Mouse (Mus musculus): ENCODE results near the gene Gm20425.
"Not testable (repeated sequence)": the region's sequence is repeated elsewhere in the genome, so short reads cannot be mapped to it uniquely, and the experiment has no call there.

The Gm20425 gene

DNA sequence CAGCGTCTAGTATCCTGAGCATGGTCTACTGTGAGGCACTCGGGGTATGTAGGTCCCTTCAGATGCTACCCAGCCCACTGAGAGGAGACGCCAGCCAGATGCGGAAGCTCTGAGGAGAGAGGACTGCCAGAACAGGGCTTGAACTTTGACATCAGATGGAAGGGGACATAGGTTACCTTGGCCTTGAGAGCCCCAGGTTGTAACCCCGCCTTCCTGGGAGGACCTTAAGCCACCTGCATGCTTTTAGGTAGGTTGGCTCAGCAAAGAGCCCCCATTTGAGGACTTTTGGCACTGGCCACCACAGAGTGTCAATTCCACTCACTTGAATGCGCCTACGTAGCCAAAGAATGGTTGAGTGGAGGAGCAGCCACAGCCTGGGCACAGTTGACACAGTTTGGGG is 5.4 kb downstream of the Gm20425 start:
- no peak for DNase-seq (ENCODE audit: low spot score)

DNA sequence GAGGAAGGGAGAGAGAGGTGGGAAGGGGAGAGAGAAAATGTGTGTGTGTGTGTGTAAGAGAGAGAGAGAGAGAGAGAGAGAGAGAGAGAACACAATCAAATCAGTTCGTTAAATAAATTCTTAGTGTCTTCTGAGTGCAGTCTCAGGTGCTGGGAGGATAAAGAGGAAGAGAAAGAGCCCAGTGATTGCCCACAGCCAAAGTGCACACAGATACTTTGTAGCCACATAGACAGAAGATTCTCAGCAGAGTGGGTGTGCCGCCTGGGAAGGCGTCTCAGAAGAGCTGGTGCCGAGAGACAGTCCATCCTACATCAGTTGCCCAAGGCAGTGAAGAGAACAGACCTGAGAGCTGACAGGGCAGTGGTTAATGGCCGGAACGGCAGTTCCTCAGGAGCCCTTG is 15.8 kb downstream of the Gm20425 start:
- no peak for DNase-seq (ENCODE audit: low spot score)

DNA sequence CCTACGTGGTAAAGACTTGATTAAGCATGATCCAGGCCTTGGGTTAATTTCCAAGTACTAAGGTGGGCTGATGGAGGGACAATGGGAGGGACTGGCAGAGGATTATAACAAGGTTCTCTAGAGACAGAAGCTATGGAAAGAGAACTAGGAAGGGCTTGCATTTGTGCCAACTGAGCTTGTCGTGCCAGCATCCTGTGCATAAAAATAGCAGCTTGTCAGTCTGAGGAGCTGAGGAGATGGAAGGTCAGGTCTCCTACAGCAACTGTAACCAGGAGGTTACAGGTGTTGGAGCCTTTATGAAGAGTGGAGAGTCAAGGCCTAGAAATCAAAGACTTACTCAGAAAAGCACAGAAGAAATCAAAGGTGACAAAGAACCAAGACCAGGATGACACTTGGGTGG is 16.5 kb downstream of the Gm20425 start:
- no peak for DNase-seq (ENCODE audit: low spot score)

DNA sequence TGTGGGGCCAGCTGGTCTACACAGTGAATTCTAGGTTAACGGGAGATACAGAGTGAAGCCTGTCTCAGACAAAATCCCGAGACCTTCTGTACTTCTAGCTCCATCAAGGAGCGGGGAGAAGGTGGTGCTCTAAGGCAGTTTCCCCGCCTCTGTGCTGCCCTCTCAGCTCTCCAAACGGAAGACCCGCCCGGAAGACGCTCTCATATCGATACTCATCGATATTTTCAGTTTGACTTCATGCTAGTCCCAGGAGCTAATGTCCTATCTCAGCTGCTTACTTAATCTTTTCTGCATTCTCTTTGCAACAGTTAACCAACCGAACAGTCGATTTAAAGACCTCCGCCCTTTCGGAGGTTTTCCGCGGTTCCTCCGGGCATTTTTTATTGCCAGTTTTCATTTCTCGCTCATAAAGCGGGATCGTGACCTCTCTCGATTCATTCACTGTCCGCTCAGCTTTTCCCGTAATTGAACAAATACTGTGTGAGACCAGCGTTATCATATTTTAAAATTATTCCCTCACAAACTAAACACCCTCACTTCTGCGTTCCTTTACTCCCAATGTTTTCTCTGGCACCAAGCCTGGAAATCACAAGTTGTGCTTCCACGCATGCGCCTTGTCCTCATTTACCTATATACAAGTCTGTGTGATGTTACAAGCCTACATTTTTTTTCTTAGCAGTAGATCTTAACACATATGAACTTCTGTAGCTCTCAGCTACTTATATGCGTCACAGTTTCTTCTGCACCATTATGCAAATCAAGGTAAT is 17.3 kb downstream of the Gm20425 start:
- DNase-seq (ENCODE audit: low spot score): no peak

DNA sequence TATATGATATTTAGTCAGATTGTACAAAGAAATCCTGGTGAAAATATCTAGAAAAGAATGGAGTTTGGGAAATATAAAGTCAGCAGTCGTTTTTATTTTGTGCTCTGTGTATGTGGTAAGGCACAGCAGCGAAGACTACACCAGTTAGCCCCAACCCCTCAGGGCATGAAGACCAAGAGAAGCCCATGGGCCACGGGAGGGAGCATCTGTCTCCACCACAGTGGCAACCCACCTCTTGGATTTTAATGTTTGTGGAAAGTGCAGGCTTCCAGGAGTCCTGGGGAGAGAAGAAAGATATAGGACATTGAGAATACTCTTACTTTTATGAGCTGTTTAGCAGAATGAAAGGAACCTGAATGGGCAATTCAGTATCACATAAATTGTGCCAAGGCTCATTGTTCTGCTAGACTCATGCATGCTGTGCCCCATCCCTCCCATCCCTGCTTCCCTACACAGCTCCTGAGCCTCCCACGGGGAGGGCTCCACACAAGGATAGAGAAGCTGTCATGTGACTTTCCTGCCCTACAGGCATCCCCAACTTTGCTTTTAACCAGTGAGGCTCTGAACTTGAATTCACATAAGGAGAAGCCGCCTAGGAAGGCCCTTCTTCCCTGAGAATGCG is 21.2 kb downstream of the Gm20425 start:
- DNase-seq (ENCODE audit: low spot score): no peak

DNA sequence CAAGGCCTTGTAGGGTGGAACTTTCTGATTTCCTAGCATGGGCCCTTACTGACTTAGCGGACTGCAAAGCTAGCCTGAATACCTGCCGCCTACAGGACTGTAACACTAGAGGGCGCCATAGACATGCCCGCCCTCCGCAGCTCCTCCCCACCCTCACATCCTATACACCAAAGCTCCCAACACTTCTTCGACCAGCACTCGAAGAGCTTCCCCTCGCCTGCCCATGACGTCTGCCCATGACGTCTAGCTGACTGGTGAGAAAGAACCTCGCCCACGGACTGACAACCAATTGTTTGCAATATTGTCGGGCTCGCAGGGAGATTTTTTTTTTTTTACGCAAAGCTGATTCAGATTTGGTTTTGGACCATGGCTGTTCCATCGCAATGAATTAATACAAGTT is 22.3 kb downstream of the Gm20425 start:
- DNase-seq (ENCODE audit: low spot score): peak; percentile 33

DNA sequence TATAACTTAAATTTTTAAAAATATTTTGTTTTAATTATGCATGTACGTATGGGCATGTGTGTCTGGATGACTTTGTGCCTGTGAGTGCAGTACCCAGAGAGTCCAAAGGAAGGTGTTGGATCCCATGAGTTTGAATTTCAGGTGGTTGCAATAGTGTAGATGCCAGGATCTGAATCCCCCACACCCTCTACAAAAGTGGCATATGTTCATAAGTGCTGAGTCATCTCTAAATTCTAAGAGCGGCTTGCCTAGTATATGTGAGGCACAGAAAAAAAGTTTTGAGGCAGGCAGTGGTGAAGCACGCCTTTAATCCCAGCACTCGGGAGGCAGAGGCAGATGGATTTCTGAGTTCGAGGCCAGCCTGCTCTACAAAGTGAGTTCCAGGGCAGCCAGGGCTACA is 24.3 kb downstream of the Gm20425 start:
- no peak for DNase-seq (ENCODE audit: low spot score)

DNA sequence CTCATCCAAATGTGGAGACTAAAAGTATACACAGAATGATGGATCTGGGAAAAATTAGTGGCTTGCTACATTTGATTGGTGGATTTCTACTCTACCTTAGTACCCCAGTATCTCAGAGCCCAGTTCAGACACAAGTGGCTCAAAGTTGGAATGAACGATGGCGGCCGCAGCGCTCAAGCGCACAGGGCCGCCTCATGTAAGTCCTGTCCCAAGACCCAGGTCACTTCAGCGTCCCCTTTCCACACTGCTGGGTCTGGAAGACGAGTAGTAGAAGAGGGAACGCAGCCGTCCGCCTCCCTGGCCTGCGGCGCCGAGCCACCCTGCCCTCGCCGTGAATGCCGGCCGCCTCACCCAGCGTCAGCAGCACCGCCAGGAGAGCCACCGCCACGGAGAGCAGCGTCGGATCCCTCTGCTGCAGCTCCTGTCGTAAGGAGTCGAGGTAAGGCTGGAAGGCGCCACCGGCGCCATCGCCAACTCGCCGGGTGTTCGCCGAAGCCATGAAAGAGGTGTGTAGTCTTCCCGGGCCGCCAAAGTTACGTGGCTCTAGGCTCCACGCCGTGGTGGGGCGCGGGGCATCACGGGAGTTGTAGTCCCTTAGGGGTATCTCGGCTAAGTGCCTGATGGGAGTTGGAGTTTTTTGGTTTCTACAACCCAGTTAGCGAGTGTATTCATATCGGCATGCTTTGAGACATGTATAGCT is 28.4 kb downstream of the Gm20425 start, which contains the start of gene Srprb:
Gene Srprb (minus strand): TSS at position 577 of the 700 bp plus-strand sequence.
- peak; percentile 79 for DNase-seq (ENCODE audit: low spot score)

DNA sequence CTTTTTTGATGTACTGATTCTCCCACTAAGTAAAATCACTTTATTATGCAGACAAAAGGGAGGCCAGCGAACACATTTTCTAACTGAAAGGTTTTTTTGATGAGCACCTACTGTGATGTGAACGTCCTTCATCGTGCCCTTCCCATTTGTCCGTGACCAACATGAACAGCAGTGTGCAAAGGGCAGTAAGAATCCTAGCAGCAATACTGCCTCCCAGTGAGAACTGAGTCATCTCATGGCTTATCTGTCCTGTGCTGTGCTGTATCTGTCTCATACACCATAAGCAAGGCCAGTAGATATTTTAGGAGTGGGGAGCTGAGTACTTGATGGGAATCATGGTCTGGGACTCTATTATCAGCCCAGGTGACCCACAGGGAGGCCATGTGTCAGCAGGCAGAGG is 41.7 kb downstream of the Gm20425 start:
- DNase-seq (ENCODE audit: low spot score): no peak

DNA sequence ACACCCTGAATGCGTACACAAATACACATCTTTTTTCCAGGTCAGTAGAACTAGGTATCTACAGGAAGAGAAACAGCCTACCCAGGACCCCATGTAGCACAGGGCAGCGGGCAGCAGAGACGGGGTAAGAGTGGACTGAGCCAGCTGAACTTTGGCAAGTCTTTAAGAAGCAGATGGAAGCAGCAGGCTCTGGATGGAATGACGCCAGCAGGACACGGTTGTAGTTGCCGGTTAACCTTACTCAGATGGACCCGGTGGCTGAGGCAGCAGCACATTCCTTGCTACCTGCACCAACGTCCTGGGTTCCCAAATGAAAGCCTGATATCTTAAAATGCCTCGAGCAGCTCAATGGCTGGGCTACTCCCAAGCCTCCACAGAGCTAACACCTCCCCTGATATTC is 43.4 kb downstream of the Gm20425 start:
- DNase-seq (ENCODE audit: low spot score): no peak

DNA sequence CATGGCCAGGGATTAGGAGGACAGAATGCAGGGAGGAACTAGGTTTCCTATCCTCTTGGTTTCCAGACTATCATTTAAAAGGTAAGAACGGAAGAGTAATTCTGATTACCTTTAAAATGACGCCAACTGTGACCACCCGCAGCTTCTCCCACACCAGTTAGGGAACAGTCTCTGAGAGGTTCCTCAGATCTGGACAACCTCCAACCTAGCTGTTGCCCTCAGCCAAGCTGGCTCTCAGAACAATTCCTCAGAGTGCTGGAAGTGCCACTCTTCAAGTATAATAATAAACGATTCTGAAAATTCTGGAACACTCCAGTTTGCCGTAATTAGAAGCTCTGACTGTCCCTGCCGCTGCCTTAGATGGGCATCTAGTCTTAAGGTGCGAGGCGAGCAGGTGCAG is 44.2 kb downstream of the Gm20425 start:
- no peak for DNase-seq (ENCODE audit: low spot score)

DNA sequence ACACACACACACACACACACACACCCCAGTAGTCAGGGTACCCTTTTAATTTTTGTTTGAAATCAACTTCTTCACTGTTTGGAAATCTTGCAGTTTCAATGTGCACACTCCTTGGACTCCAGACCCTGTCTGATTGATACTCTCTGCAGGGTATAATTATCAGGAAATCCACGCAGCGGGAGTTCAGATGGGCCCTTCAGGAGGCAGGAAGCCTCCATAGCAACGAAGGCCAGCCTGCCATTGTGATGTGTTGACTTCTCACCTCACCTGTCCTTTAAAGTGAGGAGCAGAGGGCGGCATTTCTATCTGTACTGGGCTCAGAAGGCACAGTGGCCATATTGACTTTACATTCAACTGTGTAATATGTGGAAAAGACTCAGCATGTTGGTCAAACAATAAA is 45.3 kb downstream of the Gm20425 start:
- DNase-seq (ENCODE audit: low spot score): no peak

DNA sequence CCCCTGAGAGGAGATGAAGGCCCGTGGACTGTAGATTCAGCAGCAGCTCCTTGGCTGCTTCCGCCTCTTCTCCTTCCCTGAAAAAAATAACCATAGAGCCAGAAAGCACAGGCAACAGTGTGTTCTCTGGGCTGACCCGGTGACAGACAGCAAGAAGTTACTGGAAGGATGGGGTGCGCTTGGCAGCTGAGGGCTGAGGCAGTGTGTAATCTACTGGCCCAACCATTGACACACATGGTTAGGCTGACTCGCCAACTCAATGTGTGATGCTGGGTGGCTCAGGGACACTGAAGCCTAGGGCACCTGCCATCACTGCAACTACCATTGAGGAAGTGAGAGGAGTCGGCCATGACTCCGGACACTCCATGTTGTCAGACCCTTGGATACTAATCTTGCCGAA is 48.2 kb downstream of the Gm20425 start:
- no peak for DNase-seq (ENCODE audit: low spot score)

DNA sequence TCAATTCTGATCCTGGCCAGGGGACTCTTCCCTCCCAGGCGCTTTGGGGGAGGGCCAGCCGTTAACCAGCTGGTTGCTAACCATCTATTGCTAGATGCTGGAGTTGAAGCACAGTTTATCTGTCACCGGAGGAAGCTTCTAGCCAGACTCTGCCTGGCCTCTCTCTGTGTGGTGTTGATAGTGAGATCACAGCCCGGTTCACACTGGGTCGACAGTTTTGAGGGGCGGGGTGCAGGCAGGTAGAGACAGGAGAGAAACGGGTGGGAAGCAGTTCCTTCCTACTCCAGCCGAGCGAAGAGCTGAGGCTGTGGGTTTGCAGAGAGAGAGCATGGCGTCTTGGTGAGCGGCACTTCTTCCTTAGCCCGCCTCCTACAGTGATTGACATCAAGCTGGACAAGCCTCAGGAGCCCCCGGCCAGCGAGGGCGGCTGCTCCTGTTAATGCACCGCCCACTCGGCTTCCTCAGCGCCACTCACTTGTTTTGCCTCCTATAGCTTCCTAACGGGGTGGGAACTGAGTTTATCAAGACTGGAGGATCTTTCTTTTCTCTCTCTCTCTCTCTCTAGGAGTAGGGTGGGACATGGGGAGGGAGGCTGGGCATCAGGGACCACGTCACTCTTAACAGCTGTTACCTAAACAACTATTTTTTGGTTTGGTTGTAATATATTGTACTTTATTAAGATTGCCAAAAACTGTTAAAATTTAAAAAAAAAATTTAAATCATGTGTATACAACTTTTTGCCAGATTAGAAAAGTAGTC is 49.1 kb downstream of the Gm20425 start:
- DNase-seq (ENCODE audit: low spot score): no peak

DNA sequence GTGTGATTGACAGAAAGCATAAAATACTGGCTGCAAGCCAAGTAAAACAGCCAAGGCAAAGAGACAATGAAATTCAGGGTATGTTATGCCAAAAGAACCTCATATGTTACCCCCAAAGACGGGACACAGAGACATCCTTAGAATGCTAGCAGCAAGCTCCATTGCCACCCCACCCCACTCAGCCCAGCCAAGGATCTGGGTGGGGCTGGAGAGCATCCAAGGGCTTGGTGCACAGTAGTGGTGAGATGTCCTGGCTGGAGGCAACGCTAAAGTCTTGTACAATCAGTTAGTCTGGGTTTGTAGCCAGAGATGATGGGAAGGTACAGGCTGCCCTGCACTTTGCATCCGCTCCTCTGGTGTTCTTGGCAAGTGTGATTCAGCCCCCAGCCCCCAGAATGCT is 49.8 kb downstream of the Gm20425 start:
- no peak for DNase-seq (ENCODE audit: low spot score)

DNA sequence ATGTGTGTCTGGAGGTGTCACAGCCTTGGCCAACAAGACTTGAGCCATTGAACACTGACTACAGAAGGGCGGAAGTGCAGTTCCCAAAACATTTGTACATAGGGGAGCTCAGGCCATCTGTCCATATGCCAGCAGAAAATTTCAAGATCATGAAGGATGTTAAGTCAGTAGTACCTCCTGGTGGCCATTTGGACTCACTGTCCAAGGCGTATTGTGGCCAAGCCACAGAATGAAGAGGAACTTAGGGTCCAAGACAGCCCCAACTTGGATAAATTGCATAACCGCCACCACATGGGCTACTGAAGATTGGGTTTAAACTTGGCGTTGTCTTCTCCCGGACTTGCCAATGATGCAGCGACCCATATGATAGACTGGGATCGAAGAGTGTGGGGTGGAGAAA is 54.4 kb downstream of the Gm20425 start:
- no peak for DNase-seq (ENCODE audit: low spot score)

DNA sequence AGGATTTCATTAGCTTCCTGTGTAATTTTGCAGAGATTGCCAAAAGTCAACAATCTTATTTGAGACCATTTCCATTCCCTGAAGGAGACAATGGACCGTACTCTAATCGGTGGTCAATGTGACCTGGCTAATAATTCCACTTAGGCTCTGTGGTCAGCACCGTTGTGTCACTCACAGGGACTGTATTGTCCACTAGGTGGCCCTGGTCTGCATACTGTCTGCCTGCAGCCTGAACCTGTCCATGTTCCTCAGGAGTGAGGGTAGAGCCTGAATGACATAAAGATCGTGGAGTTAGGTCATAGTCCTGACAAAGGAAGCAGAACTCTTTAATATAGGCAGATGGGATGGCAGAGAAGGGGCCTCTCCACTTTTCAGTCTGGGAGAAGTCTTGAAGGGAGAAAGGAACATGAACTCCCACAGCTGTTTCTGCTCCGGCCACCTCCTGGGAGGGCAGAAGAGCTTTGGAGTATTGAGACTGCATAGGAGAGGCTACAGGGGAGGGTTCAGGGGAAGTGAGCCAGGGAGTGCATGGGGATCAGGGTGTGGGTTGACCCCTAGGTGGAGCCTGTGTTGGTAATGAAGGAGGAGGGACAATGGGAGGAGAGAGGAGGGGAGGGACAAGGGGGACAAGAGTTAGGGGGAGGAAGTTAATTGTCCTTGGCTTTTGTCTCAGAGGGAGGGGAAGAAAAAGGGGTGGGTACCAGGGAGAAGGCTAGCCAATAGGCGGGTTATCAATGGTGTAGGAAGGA is 55.2 kb downstream of the Gm20425 start:
- no peak for DNase-seq (ENCODE audit: low spot score)

DNA sequence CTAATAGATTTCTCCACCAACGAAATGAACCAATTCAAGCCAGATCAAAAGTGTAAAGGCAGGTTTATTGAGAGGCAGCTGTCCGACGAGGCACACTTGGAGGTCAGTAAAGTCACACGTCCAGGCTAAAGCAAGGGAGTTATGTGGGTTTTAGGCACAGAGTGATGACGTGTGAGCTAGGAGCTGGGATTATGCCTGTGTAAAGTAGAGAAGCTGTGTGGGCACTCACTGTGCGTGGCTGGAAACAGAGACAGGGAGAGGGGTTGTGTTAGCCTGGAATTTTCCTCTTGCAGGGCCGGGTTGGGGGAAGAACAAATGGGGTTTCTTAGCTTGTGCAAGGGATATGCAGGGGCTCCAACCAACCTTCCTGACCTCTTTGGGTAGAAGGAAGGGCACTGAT is 61.3 kb downstream of the Gm20425 start:
- no peak for DNase-seq (ENCODE audit: low spot score)

DNA sequence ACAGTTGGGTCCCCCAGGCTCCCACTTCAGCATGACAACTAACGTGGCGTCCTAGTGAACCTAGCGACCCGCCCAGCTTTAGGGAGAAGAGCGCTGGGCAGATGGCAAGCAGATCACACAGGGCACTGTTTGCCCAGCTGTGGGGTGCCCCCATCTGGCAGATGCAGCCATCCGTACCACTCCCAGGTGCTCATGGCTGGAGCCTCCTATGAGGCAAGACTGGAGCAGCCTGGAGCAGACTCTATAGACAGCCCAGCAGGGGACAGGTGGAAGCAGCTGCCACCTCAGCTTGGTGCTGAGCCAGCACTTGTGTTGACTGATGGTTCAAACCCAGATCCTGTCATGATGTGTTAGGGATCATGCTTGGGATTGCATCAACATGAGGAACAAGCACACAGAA is 62.1 kb downstream of the Gm20425 start:
- DNase-seq (ENCODE audit: low spot score): no peak

DNA sequence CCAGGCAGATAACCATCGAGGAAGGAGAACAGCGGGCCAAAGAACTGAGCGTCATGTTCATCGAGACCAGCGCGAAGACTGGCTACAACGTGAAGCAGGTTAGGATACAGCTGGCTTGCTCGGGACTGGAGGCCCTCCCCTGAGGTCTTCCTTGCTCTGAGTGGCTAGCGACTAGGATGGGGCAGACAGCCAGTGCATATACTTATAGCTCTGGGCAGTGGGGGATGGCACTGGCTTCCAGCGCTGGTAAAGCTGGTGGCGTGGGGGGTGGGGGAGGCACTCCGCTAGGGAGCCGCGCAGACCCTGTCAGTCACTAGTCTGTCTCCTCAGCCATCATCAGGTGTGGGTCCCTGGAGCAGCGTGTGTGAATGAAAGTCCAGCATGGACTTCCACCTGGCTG is 66.3 kb downstream of the Gm20425 start:
- no peak for DNase-seq (ENCODE audit: low spot score)

DNA sequence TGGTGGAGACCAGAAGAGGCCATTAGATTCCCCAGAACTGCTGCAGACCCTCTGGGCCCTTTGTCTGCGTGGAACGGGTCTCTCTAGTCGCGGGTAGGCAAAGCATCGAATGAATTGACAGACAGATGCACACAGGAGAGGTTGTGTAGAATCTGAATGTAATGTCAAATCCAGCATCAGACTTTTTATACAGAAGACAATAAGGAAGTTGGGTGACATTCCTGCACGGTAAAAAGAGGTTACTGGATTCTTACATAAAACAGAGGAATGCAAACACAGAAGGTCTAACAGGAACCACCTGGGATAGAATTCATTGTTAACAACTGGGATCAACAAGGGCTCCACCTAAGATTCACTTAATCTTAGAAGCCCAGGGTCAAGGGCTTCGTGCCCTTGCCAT is 74.9 kb downstream of the Gm20425 start:
- not testable (repeated sequence) for DNase-seq (ENCODE audit: low spot score)

DNA sequence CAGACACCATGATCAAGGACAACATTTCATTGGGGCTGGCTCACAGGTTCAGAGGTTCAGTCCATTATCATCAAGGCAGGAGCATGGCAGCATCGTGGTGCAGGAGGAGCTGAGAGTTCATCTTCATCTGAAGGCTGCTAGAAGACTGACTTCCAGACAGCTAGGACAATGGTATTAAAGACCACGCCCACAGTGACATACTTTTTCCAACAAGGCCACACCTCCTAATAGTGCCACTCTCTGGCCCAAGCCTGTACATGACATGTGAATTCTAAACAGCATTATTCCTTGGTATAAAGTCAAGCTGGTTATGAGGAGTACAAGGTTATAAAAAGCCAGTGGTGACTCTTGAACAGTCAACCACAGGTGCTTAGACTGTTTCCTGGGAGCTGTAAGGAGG is 75.5 kb downstream of the Gm20425 start:
- no peak for DNase-seq (ENCODE audit: low spot score)

All from layer of hippocampus, adult 9-10 months (tissue).